Mouse (Mus musculus) heart, postnatal 0 days (tissue): ENCODE results near the gene Serpinb6c.

Experiments used
- CTCF ChIP-seq: IDR thresholded peaks from 2 replicates; pipeline ENCODE4 v1.5.1; 2016; ENCODE audit warnings: antibody characterized with exemption, control low read depth, low read depth
- EP300 ChIP-seq: IDR thresholded peaks from 2 replicates; pipeline ENCODE4 v1.6.1; 2016; ENCODE audit warnings: antibody characterized with exemption, low read depth

DNA sequence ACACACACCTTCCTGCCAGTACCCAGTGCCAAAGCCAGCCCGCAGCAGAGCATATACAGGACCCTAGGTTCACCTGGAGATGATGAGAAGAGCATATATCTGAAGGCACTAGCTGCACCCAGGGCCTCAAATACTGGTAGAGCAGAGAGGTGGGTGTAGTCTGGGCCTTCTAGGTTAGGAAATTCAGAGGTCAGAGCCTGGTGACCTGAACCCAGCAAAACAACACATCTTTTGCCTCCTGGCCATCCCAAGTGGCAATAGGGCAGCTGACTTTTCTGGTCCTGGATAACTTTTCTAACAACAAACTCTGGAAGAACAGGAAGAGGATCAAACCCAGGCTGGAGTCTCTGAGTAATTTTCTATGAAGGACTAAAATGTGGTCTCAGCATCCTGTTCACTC, 62.2 kb downstream of the Serpinb6c start, which contains the start of gene Serpinb6e:
- TF ChIP-seq CTCF = no peak
- no peak for TF ChIP-seq EP300
